20 mouse cellular contexts compared by ENCODE assay signal in genomic region chr5:124741898-124742599, GRCm38 (mm10). TPM values are rescaled to one million over a fixed set of nuclear protein-coding genes. Genes with fewer than 3 reads are reported as not detected.
DNase-seq lines count a peak whose midpoint lies in the region; ATAC-seq and TF ChIP-seq lines count a peak whose summit lies in the region.
"Had no signal": no experiment of that assay in that cellular context is flagged by ENCODE, and none has a peak within 500 bp of the region (broad histone marks: within the 10 kb centered on the region; RNA-seq: fewer than 3 reads in every experiment).

No protein-coding gene starts in this region.

- no peak overlapping the region for H3K27ac ChIP-seq in kidney, postnatal 0 days
- no peak overlapping the region for H3K27ac ChIP-seq in midbrain, embryonic 11.5 days (ENCODE audit: low read depth, low read length)
- H3K27ac ChIP-seq in midbrain, embryonic 14.5 days (replicated peaks; ENCODE audit: low read depth, low read length): no peak overlapping the region
- no peak overlapping the region for H3K27ac ChIP-seq in ES-Bruce4 (ENCODE audit: insufficient read depth, low read length)
- no peak overlapping the region for H3K27ac ChIP-seq in hindbrain, embryonic 14.5 days
- H3K27ac ChIP-seq: hindbrain, embryonic 12.5 days; intestine, embryonic 15.5 days; limb, embryonic 12.5 days; lung, embryonic 15.5 days had no signal

- WGBS in kidney, postnatal 0 days: 97% methylated on average over 21 of the region's 21 CpGs
- WGBS in midbrain, embryonic 11.5 days: 96% methylated on average over 21 of the region's 21 CpGs
- WGBS in midbrain, embryonic 14.5 days: 95% methylated on average over 21 of the region's 21 CpGs
- 97% methylated on average over 21 of the region's 21 CpGs for WGBS in hindbrain, embryonic 14.5 days

- H3K36me3 ChIP-seq in kidney, postnatal 0 days (ENCODE audit: insufficient read depth, low read length): no peaks in the 10 kb centered on the region
- H3K36me3 ChIP-seq in midbrain, embryonic 11.5 days (ENCODE audit: control insufficient read depth, insufficient read depth, low read length): no peaks in the 10 kb centered on the region
- no peaks in the 10 kb centered on the region for H3K36me3 ChIP-seq in midbrain, embryonic 14.5 days (ENCODE audit: control insufficient read depth, insufficient read depth, low read length)
- no peaks in the 10 kb centered on the region for H3K36me3 ChIP-seq in ES-Bruce4 (ENCODE audit: control insufficient read depth, insufficient read depth, low read length, poor library complexity, severe bottlenecking)
- no peaks in the 10 kb centered on the region for H3K36me3 ChIP-seq in hindbrain, embryonic 14.5 days (replicated peaks; ENCODE audit: control insufficient read depth, insufficient read depth)
- H3K36me3 ChIP-seq: hindbrain, embryonic 12.5 days; intestine, embryonic 15.5 days; limb, embryonic 12.5 days; lung, embryonic 15.5 days had no signal

- H3K4me1 ChIP-seq in kidney, postnatal 0 days (replicated peaks; ENCODE audit: insufficient read depth, low read length): no peaks in the 10 kb centered on the region
- H3K4me1 ChIP-seq in midbrain, embryonic 11.5 days (ENCODE audit: control insufficient read depth, insufficient read depth, low read length): no peaks in the 10 kb centered on the region
- no peaks in the 10 kb centered on the region for H3K4me1 ChIP-seq in midbrain, embryonic 14.5 days (ENCODE audit: control insufficient read depth, insufficient read depth, low read length)
- H3K4me1 ChIP-seq in ES-Bruce4 (ENCODE audit: control insufficient read depth, insufficient read depth, low read length): no peaks in the 10 kb centered on the region
- no peaks in the 10 kb centered on the region for H3K4me1 ChIP-seq in hindbrain, embryonic 14.5 days (replicated peaks; ENCODE audit: control insufficient read depth, insufficient read depth, low read length)
- H3K4me1 ChIP-seq: hindbrain, embryonic 12.5 days; intestine, embryonic 15.5 days; limb, embryonic 12.5 days; lung, embryonic 15.5 days; megakaryocyte, embryonic 14.5 days had no signal

- no peaks in the 10 kb centered on the region; the same call in 1 of the 2 replicates for H3K9me3 ChIP-seq in kidney, postnatal 0 days (replicated peaks; ENCODE audit: low read length)
- H3K9me3 ChIP-seq in midbrain, embryonic 11.5 days (ENCODE audit: control insufficient read depth, low read length): no peaks in the 10 kb centered on the region
- H3K9me3 ChIP-seq in midbrain, embryonic 14.5 days (ENCODE audit: control insufficient read depth, low read length): 0 out of 2 replicates have a peak, but pooled peaks cover 4% of the 10 kb centered on the region
- H3K9me3 ChIP-seq in ES-Bruce4 (replicated peaks; ENCODE audit: control insufficient read depth, insufficient read depth, low read length, poor library complexity, severe bottlenecking): no peaks in the 10 kb centered on the region
- H3K9me3 ChIP-seq in hindbrain, embryonic 14.5 days (ENCODE audit: control insufficient read depth, low read length): 0 out of 2 replicates have a peak, but pooled peaks cover 5% of the 10 kb centered on the region
- H3K9me3 ChIP-seq: intestine, embryonic 15.5 days; lung, embryonic 15.5 days had no signal

- H3K9ac ChIP-seq in kidney, postnatal 0 days (ENCODE audit: low read depth, low read length): no peak overlapping the region
- no peak overlapping the region for H3K9ac ChIP-seq in midbrain, embryonic 11.5 days (ENCODE audit: low read length)
- no peak overlapping the region for H3K9ac ChIP-seq in midbrain, embryonic 14.5 days (replicated peaks; ENCODE audit: low read length)
- H3K9ac ChIP-seq in ES-Bruce4 (ENCODE audit: low read depth, poor library complexity, severe bottlenecking): no peak overlapping the region
- H3K9ac ChIP-seq in hindbrain, embryonic 14.5 days: no peak overlapping the region
- H3K9ac ChIP-seq: hindbrain, embryonic 12.5 days; intestine, embryonic 15.5 days; limb, embryonic 12.5 days; lung, embryonic 15.5 days had no signal

- H3K27me3 ChIP-seq in kidney, postnatal 0 days (ENCODE audit: insufficient read depth, low read length): no peaks in the 10 kb centered on the region
- H3K27me3 ChIP-seq in midbrain, embryonic 11.5 days (ENCODE audit: control insufficient read depth, insufficient read depth, low read length): no peaks in the 10 kb centered on the region
- H3K27me3 ChIP-seq in midbrain, embryonic 14.5 days (ENCODE audit: control insufficient read depth, insufficient read depth, low read length): no peaks in the 10 kb centered on the region
- no peaks in the 10 kb centered on the region for H3K27me3 ChIP-seq in ES-Bruce4 (ENCODE audit: control insufficient read depth, insufficient read depth, low read length, poor library complexity, severe bottlenecking)
- H3K27me3 ChIP-seq in hindbrain, embryonic 14.5 days (ENCODE audit: control insufficient read depth, insufficient read depth, low read length): no peaks in the 10 kb centered on the region
- H3K27me3 ChIP-seq: hindbrain, embryonic 12.5 days; intestine, embryonic 15.5 days; limb, embryonic 12.5 days; lung, embryonic 15.5 days had no signal

- H3K4me3 ChIP-seq in kidney, postnatal 0 days (replicated peaks; ENCODE audit: low read depth, low read length): no peak overlapping the region
- no peak overlapping the region for H3K4me3 ChIP-seq in midbrain, embryonic 11.5 days (ENCODE audit: low read depth, low read length)
- H3K4me3 ChIP-seq in midbrain, embryonic 14.5 days (replicated peaks; ENCODE audit: low read depth, low read length): no peak overlapping the region
- H3K4me3 ChIP-seq in ES-Bruce4 (ENCODE audit: low read depth, low read length): no peak overlapping the region
- H3K4me3 ChIP-seq in hindbrain, embryonic 14.5 days (replicated peaks; ENCODE audit: low read length): no peak overlapping the region
- H3K4me3 ChIP-seq: erythroblast, embryonic 14.5 days; hindbrain, embryonic 12.5 days; intestine, embryonic 15.5 days; limb, embryonic 12.5 days; lung, embryonic 15.5 days; megakaryocyte, embryonic 14.5 days had no signal

- no peak for TF ChIP-seq EP300 in ES-Bruce4 (IDR thresholded peaks at IDR 0.05; ENCODE audit: insufficient read depth, low read depth, low read length)

- no peak for ATAC-seq in kidney, postnatal 0 days (replicated peaks; ENCODE audit: low FRiP score, low read depth)
- ATAC-seq in midbrain, embryonic 11.5 days (ENCODE audit: low FRiP score): no peak
- no peak for ATAC-seq in midbrain, embryonic 14.5 days (ENCODE audit: low FRiP score, low TSS enrichment)
- no peak for ATAC-seq in hindbrain, embryonic 14.5 days (ENCODE audit: low FRiP score)
- ATAC-seq: forebrain, embryonic 14.5 days; intestine, embryonic 15.5 days had no signal

- no peak overlapping the region for H3K4me2 ChIP-seq in kidney, postnatal 0 days (ENCODE audit: low read length)
- no peak overlapping the region for H3K4me2 ChIP-seq in midbrain, embryonic 11.5 days
- H3K4me2 ChIP-seq in midbrain, embryonic 14.5 days (ENCODE audit: low read length): no peak overlapping the region
- no peak overlapping the region for H3K4me2 ChIP-seq in hindbrain, embryonic 14.5 days (replicated peaks)
- H3K4me2 ChIP-seq: hindbrain, embryonic 12.5 days; intestine, embryonic 15.5 days; limb, embryonic 12.5 days; lung, embryonic 15.5 days had no signal

- TF ChIP-seq POLR2A in ES-Bruce4 (IDR thresholded peaks at IDR 0.05; ENCODE audit: insufficient read depth, low read length): no peak
- TF ChIP-seq POLR2A in brain, embryonic 14.5 days (IDR thresholded peaks at IDR 0.05; ENCODE audit: borderline replicate concordance, extremely low read depth, insufficient read depth, insufficient read length, poor library complexity, severe bottlenecking): no peak

- DNase-seq in kidney, postnatal 0 days (ENCODE audit: low spot score): no peak
- DNase-seq in kidney, adult 8-10 months: no peak
- peak; percentile 53 for DNase-seq in midbrain, embryonic 11.5 days (ENCODE audit: low spot score, missing footprints)
- no peak for DNase-seq in midbrain, embryonic 14.5 days
- DNase-seq in brain, embryonic 14.5 days (ENCODE audit: low read depth): no peak
- no peak for DNase-seq in frontal cortex, adult 2 months (ENCODE audit: extremely low spot score in 1 of 2, low spot score in 1 of 2)
- no peak for DNase-seq in hindbrain, embryonic 14.5 days (ENCODE audit: low spot score)
- DNase-seq: cerebellum, adult 11 months; cerebellum, postnatal 36 days; kidney, postnatal 25 days; right cerebral cortex, adult 18-20 months; thymus, postnatal 14 days had no signal

- peak; percentile 29; the same call in 1 of the 2 replicates for TF ChIP-seq CTCF in kidney, postnatal 0 days (IDR thresholded peaks at IDR 0.05; ENCODE audit: low read depth)
- TF ChIP-seq CTCF in ES-Bruce4 (IDR thresholded peaks at IDR 0.05; ENCODE audit: low read depth, low read length): peak; percentile 52
- peak; percentile 19; the same call in 1 of the 2 replicates for TF ChIP-seq CTCF in brain, embryonic 14.5 days (IDR thresholded peaks at IDR 0.05; ENCODE audit: borderline replicate concordance, extremely low read depth, insufficient read depth, insufficient read length)

RNA-seq across cellular contexts. Expression of gene Dnah10, which starts 17.2 kb away (rescaled TPM):
- 0.11 and 0.19 TPM in 2 replicates for polyA plus RNA-seq in kidney, postnatal 0 days (2015; fragmentation: Nextera tagmentation; extraction: Ambion mirVana)
- 0.04 TPM in 1 of 2 replicates, not detected in the other for polyA plus RNA-seq in midbrain, embryonic 11.5 days (2014; fragmentation: Nextera tagmentation; extraction: Ambion mirVana)
- 0.18 and 0.26 TPM in 2 replicates for polyA plus RNA-seq in midbrain, embryonic 14.5 days (2014; fragmentation: Nextera tagmentation; extraction: Ambion mirVana)
- 0.73 and 2.3 TPM in 2 replicates for polyA plus RNA-seq in ES-Bruce4 (2011; ENCODE audit: insufficient read depth, insufficient read length, low read depth, missing spikeins)
- 0.24 and 0.48 TPM in 2 replicates for polyA plus RNA-seq in brain, embryonic 14.5 days (2012; rRNA removed)
- polyA plus RNA-seq in frontal cortex, adult 2 months (2012; rRNA removed): 0.26 and 0.38 TPM in 2 replicates
- 0.09 and 0.24 TPM in 2 replicates for polyA plus RNA-seq in hindbrain, embryonic 14.5 days (2014; fragmentation: Nextera tagmentation; extraction: Ambion mirVana)
